Mouse (Mus musculus): ENCODE data around the gene Dctn3.
"Not testable (repeated sequence)": the region's sequence is repeated elsewhere in the genome, so short reads cannot be mapped to it uniquely, and the experiment has no call there.

Gene Dctn3

DNA sequence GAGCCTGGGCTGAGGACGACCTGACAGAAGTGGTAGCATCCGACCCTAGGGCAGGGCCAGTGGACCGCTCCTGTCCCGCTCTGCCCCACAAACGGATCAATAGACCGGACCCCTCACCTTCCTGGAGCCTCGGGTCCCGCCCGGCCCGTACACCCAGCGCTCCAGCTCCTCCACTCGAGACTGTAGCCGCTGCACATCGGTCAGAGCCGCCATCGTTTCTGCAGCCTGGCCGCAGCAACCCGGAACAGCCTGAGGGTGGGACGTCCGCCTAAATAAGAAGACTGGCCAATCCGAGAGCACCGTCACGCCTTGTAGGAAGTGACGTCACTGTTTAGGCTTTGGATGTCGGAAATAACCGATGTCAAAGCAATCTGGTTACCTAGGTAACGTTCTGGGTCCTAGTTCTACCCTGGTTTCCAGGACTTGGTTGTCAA is at the start of gene Dctn3:
Dctn3 (minus strand) TSS at position 253 of the 434 bp plus-strand sequence.
- DNase-seq (ENCODE audit: low spot score in 2 of 2) = peak; percentile 95 to 98

DNA sequence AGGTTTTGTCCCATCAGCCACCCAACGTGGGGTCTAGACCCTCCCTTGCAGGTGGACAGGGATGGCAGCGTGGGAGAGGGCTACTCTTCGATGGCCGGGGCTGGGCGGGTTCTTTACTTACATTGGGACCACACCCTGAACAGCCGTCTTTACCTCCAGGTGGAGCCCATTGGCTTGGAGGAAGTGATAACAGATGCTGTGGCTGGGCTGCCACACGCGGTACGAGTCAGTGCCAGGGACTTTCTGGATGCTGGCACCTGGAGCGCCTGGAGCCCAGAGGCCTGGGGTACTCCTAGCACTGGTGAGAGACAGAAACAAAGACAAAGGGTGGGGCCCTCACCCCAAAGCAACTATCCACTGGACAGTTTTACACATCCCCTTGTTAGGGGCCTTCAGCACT is 44.3 kb upstream of the Dctn3 start:
- DNase-seq (ENCODE audit: low spot score in 2 of 2) = peak in 1 of 2 experiments; percentile 28

DNA sequence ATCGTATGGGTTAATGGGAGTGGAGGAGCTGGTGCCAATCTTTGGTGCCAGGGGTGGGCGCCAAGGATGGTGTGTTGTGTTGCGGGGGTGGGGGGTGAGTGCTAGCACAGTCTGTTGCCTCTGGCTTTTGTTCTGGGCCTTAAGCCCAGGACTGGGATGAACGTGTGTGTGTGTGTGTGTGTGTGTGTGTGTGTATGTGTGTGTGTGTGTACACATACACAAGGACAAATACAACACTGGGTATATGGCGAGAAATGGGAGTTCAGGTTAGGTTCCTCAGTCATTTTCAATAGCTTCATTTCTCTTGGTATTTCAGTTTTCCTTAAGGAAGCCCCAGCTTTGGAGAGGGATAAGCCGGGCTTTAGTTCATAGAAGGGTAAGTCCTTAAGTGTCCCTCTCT is 40.2 kb upstream of the Dctn3 start:
- not testable (repeated sequence) for DNase-seq (ENCODE audit: low spot score in 2 of 2)

DNA sequence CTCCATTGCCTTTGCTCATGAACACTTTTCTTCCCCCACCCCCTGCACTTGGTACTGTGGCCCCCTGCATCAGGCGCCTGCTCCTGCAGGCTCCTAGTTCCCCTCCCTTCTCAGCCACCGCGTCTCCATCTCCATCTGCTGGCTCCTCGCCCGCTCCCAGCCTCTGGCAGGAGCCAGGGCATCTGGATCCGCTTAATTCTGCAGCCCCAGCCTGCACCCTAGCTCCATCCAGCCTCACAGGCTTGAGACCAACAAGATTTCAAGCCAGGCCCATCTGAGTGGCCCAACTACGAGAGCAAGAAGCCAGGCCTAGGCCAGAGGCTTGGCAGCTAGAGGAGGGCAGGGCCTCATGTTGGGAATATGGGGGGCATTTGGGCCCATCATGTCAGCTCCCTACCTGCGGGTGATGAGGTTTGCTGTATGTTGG is 39.7 kb upstream of the Dctn3 start:
- DNase-seq (ENCODE audit: low spot score in 2 of 2) = peak; percentile 73 to 76

DNA sequence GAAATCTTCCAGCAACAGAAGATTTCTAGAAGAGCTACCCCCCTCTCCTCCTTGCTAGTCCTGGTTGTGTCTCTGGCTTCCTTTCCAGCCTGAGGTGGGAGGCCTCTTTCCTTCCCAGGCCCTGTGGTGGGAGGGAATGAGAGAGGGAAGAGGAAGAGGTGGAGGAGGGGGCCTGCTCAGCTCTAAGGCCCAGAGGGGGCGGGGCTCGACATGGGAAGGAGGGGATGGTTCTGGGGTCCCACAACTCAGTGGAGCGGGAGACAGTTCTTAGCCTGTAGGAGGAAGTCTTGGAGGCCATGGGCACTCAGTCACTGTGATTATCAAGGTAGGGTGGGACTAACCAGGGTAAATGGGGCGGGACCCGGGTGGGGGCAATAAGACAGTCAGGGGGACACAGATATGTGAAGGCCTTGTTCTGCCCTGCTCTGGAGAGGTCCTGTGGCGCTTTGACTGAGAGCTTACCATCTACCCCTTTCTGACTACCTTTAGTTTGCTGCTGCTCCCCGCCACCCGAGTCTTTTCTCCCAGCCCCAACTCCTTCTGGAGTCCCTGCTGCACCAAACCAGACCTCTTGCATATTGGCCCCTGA is 39.2 kb upstream of the Dctn3 start:
- DNase-seq (ENCODE audit: low spot score in 2 of 2) = no peak

DNA sequence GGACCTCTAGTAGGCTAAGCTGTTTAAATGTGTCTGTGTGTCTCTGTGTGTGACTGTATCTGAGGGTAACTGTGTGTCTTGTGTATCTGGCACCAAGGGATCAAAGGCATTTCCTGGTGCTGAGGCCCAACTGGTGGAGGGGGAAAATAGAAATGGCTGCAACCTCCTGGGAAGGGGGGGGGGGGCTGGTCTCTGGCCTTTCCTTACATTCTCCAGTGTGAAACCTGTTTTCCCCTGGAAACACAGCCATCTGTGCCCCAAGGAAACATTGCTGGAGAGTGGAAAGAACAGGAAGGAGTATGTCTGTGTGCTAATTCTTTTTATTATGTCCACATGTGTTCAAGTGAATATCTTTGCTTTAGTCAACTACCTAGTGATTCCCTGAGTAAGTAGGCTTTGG is 38.7 kb upstream of the Dctn3 start:
- no peak for DNase-seq (ENCODE audit: low spot score in 2 of 2)

GRCm38 (mm10) chr4:41760911-41761310 is 37.9 kb upstream of the Dctn3 start:
- no peak for DNase-seq (ENCODE audit: low spot score in 2 of 2)

DNA sequence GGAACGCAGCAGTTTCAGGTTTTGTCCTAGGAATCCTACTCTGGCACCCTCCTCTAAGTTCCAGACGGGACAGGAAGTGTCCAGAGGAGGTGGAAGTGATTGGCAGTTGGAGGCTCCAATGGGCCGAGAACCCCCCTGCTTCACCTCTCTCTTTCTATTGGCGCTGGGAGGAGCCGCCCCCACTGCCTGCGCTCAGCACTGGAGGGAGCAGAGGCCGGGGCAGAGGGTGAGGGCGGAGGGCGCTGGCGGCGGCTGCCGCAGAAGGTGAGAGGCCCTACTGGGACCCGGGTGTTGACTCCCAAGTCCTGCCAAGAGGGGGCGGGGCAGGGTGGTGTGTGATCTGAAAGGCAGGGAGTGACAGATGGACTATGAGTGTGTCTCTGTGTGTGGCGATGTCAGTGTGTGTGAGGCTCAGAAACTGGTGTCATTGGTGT is 37.3 kb upstream of the Dctn3 start:
- DNase-seq (ENCODE audit: low spot score in 2 of 2) = peak; percentile 87 to 91

GRCm38 (mm10) chr4:41759656-41760287 is 36.8 kb upstream of the Dctn3 start:
- no peak for DNase-seq (ENCODE audit: low spot score in 2 of 2)

GRCm38 (mm10) chr4:41759206-41759605 is 36.2 kb upstream of the Dctn3 start:
- peak; percentile 68 to 74 for DNase-seq (ENCODE audit: low spot score in 2 of 2)

DNA sequence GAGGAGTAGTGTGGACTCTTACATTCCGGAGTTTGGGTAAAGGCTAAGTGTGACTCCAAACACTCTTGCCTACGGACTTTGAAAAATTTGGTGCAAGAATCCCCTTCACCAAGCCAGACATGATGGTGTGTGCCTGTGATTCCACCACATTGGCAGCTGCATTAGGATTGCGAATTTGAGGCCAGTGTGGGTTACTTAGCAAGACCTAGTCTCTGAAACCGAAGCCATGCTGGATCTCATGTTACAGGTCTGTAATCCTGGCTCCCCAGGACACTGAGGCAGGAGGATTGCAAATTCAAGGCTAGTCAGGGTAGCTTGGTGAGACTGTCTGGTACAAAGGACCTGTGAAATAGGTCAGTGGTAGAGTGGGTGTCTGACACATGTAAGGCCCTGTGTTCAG is 35.7 kb upstream of the Dctn3 start:
- DNase-seq (ENCODE audit: low spot score in 2 of 2) = no peak

- no peak for DNase-seq (ENCODE audit: low spot score in 2 of 2)
Observed at GRCm38 (mm10) chr4:41758021-41758420, 35.1 kb upstream of the Dctn3 start.

GRCm38 (mm10) chr4:41757321-41757720 is 34.4 kb upstream of the Dctn3 start:
- no peak for DNase-seq (ENCODE audit: low spot score in 2 of 2)

DNA sequence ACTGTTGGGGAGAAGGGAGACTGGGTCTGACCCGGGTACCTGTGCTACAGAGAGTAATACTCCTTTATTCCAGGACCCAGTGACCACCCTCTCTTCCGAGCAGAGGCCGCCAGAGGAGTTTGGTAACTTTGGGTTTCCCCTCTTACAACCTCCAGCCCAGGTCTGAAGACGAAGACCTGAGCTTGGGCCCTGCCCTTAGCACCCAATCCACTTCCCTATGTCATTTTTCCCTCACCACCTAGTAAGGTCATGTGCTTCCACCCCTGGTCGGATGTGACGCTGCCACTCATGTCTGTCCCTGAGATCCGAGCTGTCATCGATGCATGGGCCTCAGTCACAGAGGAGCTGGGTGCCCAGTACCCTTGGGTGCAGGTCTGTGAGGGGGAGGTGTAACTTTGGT is 33.5 kb upstream of the Dctn3 start:
- no peak for DNase-seq (ENCODE audit: low spot score in 2 of 2)

GRCm38 (mm10) chr4:41755338-41756305 is 32.7 kb upstream of the Dctn3 start, which contains the start of gene Sigmar1:
Gene Sigmar1 (minus strand): TSS chr4:41756157.
- peak; percentile 86 to 87 for DNase-seq (ENCODE audit: low spot score in 2 of 2)

DNA sequence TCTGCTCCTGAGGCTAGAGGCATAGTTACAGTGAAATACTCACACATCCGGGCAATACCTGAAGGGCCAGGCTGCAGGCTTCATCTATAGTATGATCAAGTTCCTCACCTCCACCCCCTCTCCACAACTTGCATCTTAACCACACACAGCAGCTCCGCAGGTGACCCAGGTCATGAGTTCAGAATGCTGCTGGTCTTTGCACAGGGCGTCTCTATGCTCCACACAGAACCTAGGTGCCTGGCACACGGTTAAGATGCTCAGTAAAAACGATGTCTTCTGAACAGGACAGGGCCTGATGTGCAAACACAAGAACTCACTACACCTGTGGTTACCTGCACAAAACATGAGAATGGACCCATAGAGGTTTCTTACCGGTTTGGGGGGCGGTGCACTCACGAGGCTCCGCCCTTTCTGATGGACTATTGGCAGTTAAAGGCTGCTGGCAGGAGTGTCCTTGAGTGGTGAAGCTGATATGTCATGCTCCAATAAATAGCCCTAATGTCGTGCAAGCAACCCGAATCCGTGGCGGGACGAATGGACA is 31.9 kb upstream of the Dctn3 start, which contains the start of gene Galt:
Galt (plus strand) TSS at position 432 of the 541 bp plus-strand sequence.
- DNase-seq (ENCODE audit: low spot score in 2 of 2) = no peak

DNA sequence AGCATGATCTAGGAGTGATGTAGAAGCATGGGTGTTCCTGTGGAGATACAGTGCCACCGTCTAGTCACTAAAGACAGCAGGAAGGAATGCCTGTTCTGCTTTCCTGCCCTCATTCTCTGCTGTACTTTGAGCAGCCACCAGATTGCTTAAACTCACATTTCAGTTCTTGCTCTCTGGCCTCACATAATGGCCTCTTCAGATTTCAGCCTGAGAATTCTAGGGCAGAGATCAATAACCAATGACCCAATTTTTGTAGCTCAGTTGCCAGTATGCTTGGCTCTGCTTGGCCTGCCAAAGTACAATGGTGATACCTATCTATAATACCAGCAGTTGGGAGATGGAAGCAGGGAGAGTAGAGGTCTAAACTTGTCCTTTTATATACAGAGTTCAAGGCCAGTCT is 22.1 kb upstream of the Dctn3 start:
- DNase-seq (ENCODE audit: low spot score in 2 of 2) = no peak

- DNase-seq (ENCODE audit: low spot score in 2 of 2) = no peak
Observed at GRCm38 (mm10) chr4:41744131-41744530, 21.2 kb upstream of the Dctn3 start.

DNA sequence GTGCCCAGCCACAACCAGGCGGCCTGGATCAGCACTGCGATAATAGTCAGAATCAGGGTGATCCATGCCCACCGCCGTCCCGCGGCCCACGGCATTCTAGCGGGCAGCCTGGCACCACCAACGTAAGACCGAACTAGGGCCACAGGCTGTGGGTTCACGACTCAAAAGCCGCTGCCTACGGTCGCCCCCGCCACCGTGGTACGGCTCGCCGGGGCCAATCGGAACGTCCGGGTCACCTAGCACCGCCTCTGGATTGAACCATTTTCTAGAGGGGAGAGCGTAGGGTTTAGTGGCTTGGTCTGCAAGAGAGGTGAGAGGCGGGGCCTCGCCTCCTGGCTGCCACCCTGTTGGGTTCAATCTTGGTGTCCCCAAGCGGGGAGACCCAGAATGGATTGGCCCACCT is 18.2 kb upstream of the Dctn3 start:
- peak; percentile 95 to 96 for DNase-seq (ENCODE audit: low spot score in 2 of 2)

- peak; percentile 83 to 87 for DNase-seq (ENCODE audit: low spot score in 2 of 2)
Observed at GRCm38 (mm10) chr4:41740380-41741157, 17.6 kb upstream of the Dctn3 start.

GRCm38 (mm10) chr4:41739260-41739659 is 16.3 kb upstream of the Dctn3 start:
- DNase-seq (ENCODE audit: low spot score in 2 of 2) = no peak

Data from right cerebral cortex, postnatal 10 days (tissue).